Mouse (Mus musculus): Measurements from ENCODE around the gene Aco2.

Gene Aco2

DNA sequence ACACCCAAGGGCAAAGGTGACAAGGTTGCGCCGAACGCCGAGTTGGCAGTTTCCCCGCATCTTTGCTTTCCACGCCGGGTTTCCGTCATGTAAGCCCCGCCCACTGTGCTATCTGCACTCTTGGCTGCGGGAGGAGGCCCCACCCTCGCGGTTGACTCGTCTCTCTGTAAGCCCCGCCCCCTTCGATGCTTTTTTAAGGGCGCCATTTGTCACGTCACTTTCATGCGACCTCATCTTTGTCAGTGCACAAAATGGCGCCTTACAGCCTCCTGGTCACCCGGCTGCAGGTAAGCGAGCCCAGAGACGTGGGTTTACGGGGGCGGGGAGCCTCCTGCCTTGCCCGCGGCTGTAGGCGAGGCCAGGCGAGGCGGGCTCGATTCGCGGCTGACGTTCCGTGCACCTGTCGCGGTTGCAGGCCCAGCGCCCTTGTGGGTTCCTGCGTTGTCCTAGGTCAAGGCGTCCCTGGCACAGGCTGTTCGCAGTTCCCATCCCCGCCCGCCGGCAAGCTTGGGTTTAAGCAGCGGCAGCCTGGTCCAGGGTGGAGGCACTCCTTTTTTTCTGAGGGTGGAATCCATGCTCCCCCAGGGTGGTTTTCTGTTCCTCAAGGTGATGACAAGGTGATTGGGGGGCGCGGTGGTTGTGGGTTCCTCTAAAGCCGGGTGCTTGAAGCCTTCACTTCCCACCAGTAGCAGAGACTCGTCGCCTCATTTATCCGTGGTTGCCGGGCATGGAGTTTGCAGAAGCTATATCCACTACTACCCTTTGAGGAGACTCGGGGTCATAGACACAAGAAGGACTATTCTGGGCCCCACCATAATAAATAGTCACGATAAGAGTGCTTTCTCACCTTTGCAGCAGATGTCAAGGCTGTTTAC lies at the start of gene Aco2:
Aco2 (plus strand) TSS at position 48 of the 875 bp plus-strand sequence.
- peak; percentile 98 to 99 for DNase-seq (ENCODE audit: low spot score in 2 of 2)

- DNase-seq (ENCODE audit: low spot score in 2 of 2), result no peak
These were observed 49.5 kb upstream of the Aco2 start for GRCm38 (mm10) chr15:81822631-81823030.

GRCm38 (mm10) chr15:81824832-81825231 lies 47.3 kb upstream of the Aco2 start:
- DNase-seq (ENCODE audit: low spot score in 2 of 2), result no peak

DNA sequence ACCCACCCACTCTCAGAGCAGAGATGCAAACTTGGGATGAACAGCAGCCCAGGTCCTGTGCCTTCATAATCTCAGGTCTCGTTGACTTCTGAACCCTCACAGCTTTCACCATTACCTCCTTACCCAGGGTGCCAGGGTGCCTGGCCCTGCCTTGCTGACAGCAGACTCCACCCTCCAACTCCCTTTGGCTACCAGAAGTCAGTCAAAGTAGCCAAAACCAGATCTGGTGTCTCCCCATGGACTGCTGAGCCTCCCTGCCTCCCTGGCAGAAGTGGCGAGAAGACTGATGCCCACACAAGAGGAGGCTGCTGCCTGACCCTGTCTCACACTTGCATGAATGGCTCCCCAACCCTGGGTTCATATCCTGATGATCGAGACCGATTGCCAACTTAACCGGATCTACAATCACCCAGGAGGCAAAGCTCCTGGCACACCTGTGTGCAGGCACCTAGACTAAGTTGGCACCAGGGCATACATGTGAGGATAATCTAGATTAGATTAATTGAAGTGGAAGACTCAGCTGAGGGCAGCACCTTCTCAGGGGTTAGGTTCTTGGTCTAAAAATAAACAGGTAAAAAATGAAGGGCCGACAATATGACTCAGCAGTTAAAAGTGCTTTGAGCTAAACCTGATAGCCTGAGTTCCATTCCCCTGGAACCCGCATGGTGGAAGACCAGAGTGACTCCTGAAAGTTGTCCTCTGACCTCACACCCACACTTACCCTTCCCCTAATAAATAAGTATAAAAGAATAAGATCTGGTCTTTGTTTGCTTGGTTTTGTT lies 43.5 kb upstream of the Aco2 start:
- no peak for DNase-seq (ENCODE audit: low spot score in 2 of 2)

DNA sequence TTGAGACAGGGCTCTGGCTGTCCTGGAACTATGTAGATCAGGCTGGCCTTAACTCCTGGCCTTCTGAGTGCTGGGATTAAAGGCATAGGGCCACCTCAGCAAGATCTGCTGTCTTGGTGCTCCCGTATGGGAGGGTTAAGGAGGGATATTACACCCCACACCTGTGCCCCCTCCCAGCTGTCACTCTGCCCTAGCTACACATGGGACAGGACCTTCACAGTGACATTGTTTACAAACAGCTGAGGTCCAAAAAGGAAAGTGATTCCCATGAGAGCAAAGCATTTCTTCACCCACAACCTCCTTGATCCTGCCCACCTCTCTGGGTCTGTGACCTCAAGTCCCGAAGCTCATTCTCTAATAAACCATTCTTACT lies 42.9 kb upstream of the Aco2 start:
- DNase-seq (ENCODE audit: low spot score in 2 of 2), result no peak

DNA sequence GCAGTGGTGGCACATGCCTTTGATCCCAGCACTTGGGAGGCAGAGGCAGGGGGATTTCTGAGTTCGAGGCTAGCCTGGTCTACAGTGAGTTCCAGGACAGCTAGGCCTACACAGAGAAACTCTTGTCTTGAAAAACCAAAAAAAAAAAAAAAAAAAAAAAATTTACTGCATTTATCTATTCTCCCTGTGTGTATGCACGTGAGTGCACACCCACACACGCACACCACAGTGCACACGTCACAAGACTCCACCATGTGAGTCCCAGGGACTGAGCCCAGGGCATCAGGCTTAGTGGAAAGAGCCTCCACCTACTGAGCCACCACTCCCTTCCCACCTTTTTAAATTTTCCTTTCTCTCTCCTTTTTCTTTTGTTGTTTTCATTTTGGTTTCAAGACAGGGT lies 41.6 kb upstream of the Aco2 start:
- DNase-seq (ENCODE audit: low spot score in 2 of 2), result no peak

GRCm38 (mm10) chr15:81831136-81831825 lies 40.8 kb upstream of the Aco2 start:
- peak; percentile 74 to 80 for DNase-seq (ENCODE audit: low spot score in 2 of 2)

DNA sequence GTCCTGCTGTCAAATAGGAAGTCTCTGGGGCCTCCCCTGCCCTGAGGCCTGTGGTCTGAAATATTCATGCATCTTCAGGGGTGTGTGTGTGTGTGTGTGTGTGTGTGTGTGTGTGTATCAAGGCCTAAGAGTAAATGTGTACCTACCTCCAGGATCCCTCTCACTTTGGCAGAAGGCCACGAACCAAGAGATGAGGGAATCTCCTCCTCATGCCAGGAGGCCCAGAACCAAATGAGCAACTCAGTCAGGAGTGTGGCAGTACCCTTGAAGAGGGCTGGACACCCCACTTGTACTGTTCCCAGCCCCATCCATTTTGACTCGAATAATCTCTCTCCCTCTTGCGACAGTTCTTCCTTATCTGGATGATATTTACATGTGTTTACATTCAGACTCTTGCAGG lies 39.9 kb upstream of the Aco2 start:
- no peak for DNase-seq (ENCODE audit: low spot score in 2 of 2)

DNA sequence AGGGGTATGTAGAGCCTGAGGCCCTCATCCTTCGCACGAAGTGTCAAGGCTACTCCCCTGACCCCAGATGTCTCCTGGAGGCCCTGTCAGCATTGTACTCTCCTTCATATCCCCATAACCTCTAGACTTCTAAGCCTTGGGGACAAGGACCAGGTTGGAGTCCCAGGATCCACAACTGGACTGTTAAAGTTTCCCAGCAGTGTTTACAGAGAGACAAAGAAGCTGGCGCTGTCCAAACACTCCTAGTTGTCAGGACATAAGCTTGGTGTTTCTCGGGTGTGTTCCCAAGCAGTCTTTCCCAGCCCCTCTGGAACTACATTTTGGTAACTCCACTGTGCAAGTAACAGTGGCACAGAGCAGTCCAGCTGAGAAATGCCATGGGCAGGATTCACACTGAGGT lies 38.6 kb upstream of the Aco2 start:
- no peak for DNase-seq (ENCODE audit: low spot score in 2 of 2)

- no peak for DNase-seq (ENCODE audit: low spot score in 2 of 2)
These were observed 37.8 kb upstream of the Aco2 start for GRCm38 (mm10) chr15:81834171-81834841.

- no peak for DNase-seq (ENCODE audit: low spot score in 2 of 2)
These were observed 36.9 kb upstream of the Aco2 start for GRCm38 (mm10) chr15:81835007-81835880.

- DNase-seq (ENCODE audit: low spot score in 2 of 2), result peak; percentile 44 to 83
These were observed 35.8 kb upstream of the Aco2 start for GRCm38 (mm10) chr15:81836124-81836821.

DNA sequence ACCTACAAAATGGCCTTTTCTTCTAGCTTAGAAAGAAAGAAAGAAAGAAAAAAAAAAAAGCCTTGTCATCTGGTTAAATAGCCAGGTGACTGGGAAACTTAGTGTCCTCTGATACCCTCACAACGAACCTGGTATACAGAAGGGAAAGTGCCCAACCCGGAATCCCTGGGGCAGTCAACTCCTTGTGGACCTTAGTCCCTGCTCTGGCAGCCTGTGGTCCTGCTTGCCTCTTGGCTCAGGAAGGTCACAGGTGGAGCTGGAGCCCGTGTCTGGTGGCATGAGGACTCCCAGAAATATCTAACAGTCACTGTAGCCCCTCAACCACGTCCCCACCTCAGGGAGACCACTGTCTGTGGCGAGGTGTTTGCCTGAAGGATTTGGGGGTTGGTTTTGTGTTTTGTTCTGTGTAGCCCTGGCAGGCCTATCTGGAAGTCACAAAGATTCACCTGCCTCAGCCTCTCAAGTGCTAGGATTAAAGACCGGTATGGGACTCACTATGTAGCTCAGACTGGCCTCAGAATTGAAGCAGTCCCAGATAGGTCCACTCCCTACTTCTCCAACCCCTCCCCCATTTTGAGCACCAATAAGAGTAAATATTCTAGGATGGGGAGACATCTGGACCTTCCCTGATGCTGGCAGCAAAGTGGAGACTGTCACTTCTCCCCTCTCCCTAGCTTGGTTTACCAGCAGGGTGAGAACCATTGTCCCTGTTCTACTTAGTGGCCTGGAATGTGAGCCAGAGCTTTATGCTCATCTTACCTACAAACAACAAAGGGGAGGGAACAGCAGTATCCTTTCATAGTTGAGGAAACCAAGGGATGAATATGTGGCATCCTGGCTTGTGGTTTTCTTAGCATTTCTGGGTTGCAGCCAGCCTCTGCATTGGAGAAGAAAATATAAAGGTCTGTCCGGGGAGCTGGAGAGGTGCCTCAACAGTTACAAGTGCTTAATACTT lies 34.9 kb upstream of the Aco2 start:
- no peak for DNase-seq (ENCODE audit: low spot score in 2 of 2)

DNA sequence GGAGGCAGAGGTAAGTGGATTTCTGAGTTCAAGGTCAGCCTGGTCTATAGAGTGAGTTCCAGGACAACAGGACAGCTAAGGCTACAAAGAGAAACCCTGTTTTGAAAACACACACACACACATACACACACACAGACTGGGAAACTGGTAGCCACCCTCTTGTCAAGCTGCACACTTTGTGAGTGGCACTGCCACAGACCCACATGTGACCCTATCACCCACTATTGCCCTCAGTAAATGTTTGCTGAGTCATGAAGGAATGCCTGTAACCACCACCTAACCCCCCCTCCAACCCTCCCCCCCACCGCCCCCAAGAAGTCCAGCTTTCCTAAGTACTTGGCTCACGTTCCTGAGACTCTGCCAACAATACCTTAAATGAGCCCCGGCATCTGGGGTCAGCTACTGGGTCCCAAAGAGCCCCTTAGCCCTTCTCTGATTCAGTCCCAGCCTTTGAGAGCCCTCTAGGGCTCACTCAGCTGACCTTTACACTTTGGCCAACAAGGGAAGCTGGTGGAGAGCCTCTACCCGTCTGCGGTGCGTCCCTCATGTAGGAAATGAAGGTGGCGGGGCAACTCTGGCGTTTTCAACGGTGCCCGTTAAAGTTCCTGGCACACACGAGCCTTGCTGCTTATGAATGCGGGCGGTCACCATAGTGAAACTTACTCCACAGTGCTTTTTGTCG lies 33.4 kb upstream of the Aco2 start:
- no peak for DNase-seq (ENCODE audit: low spot score in 2 of 2)

DNA sequence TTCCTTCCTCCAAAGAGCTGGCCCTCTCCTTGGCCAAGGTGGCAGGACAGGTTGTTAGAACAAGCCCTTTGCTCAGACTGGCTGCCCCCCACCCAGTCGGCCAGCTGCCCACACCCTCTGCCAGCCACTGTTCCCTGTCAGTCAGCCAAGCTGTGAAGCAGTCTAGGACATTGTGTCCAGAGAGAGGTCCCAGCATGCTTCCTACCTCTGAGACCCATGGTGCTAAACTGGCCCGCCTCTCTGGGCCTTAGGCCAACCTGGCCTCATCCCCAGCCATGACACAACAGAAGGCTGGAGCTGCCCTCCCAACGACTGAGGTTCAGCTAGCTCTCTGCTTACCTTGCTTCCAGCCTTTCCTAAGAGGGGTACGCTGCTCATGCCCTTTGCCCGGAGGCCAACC lies 32.5 kb upstream of the Aco2 start:
- DNase-seq (ENCODE audit: low spot score in 2 of 2), result peak in 1 of 2 experiments; percentile 63

DNA sequence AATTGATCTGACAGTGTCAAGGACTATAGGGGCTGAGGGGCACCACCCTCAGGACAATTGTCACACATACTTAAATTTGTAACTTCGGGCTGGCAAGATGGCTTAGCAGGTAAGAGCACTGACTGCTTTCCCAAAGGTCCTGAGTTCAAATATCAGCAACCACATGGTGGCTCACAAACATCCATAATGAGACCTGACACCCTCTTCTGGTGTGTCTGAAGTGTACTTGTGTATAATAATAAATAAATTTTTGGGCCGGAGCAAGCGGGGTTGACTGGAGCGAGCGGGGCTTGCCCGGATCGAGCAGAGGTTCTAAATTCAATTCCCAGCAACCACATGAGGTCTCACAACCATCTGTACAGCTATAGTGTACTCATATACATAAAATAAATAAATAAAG lies 31.8 kb upstream of the Aco2 start:
- DNase-seq (ENCODE audit: low spot score in 2 of 2), result no peak

- no peak for DNase-seq (ENCODE audit: low spot score in 2 of 2)
These were observed 29.8 kb upstream of the Aco2 start for GRCm38 (mm10) chr15:81842275-81842674.

DNA sequence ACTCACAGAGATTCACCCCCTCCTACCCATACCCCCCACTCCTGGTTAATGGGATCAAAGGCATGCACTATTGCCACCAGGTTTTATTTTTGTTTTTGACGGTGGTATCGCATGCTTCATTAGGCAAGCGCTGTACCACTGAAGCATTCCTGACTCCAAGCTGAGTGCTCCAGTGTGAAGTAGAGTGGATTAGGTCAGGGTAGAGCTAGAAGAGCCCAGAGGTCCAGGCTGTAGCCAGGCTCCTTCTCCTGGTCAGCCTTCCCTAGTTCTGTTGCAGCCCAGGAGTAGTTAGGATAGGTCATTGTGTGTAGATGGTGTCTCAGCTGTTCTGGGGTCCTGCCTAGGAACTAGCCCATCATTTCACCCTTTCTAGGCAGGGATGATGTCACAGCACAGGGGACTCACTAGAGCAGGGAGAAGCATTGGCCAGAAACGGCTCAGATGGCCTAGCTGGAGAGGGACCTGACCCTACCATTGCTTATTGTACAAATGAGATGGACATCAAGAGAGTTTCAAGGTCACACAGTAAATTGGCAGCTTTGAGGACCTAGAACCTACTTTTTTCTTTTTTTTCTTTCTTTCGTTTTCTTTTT lies 27.0 kb upstream of the Aco2 start:
- no peak for DNase-seq (ENCODE audit: low spot score in 2 of 2)

All from urinary bladder, adult 18-20 months (tissue).